Mouse (Mus musculus) erythroblast, embryonic 14.5 days (primary cell): ENCODE data around the gene Ccdc124. TPM values are rescaled to one million over a fixed set of nuclear protein-coding genes. Genes with fewer than 3 reads are reported as not detected.
"Not testable (repeated sequence)": the region's sequence is repeated elsewhere in the genome, so short reads cannot be mapped to it uniquely, and the experiment has no call there.

Experiments
- H3K27me3 ChIP-seq: 2 replicates; pipeline ENCODE4 v1.6.1; 2012; ENCODE audit warnings: inconsistent platforms; ENCODE audit not compliant: control insufficient read depth
- H3K36me3 ChIP-seq: 2 replicates; pipeline ENCODE4 v1.6.1; 2012; ENCODE audit warnings: mild to moderate bottlenecking, inconsistent platforms; ENCODE audit not compliant: control insufficient read depth
- H3K4me1 ChIP-seq: 2 replicates; pipeline ENCODE4 v1.6.1; 2012; ENCODE audit warnings: inconsistent platforms; ENCODE audit not compliant: control insufficient read depth
- H3K4me3 ChIP-seq: replicated peaks from 2 replicates; pipeline ENCODE3; 2012; ENCODE audit warnings: moderate library complexity, mild to moderate bottlenecking, inconsistent platforms
- H3K9me3 ChIP-seq: 2 replicates; pipeline ENCODE4 v1.6.1; 2012; ENCODE audit warnings: low read length, inconsistent platforms, mixed read lengths; ENCODE audit not compliant: control insufficient read depth
- GATA1 ChIP-seq: IDR thresholded peaks from 2 replicates; pipeline ENCODE4 v1.6.1; 2012; ENCODE audit warnings: low read length, inconsistent platforms, mixed read lengths
- TAL1 ChIP-seq: IDR thresholded peaks from 3 replicates; pipeline ENCODE4 v1.6.1; 2012; ENCODE audit warnings: low read length, inconsistent platforms, mixed read lengths
- polyA plus RNA-seq: library from polyadenylated mRNA; stranded (reverse); fragments of >175 nt; gene quantifications from 2 replicates; pipeline ENCODE4 v1.2.3, GENCODE M21; 2012

Gene Ccdc124
- polyA plus RNA-seq, 1 experiment, result 38.8 TPM

GRCm38 (mm10) chr8:70836666-70837065 lies 37.1 kb downstream of the Ccdc124 start:
- H3K36me3 ChIP-seq, result peaks cover 66% of the 10 kb centered on the region
- TF ChIP-seq TAL1 (no peak), GATA1 (no peak)
- no peaks in the 10 kb centered on the region for H3K9me3 ChIP-seq
- no peaks in the 10 kb centered on the region for H3K27me3 ChIP-seq
- H3K4me3 ChIP-seq, result peak overlapping the region; percentile 59
- H3K4me1 ChIP-seq, result peaks cover 86% of the 10 kb centered on the region

GRCm38 (mm10) chr8:70834071-70834470 lies 39.7 kb downstream of the Ccdc124 start:
- Histone ChIP-seq H3K36me3 (peaks cover 69% of the 10 kb centered on the region), H3K4me3 (no peak overlapping the region), H3K27me3 (no peaks in the 10 kb centered on the region; the same call in 1 of the 2 replicates), H3K9me3 (no peaks in the 10 kb centered on the region), H3K4me1 (peaks cover 72% of the 10 kb centered on the region)
- TF ChIP-seq TAL1 (no peak), GATA1 (no peak)

- no peaks in the 10 kb centered on the region for H3K9me3 ChIP-seq
- peaks cover 67% of the 10 kb centered on the region for H3K4me1 ChIP-seq
- H3K4me3 ChIP-seq, result no peak overlapping the region
- TF ChIP-seq TAL1 (no peak), GATA1 (no peak)
- H3K27me3 ChIP-seq, result no peaks in the 10 kb centered on the region; the same call in 1 of the 2 replicates
- H3K36me3 ChIP-seq, result peaks cover 64% of the 10 kb centered on the region
Measured at GRCm38 (mm10) chr8:70833520-70833919, 40.2 kb downstream of the Ccdc124 start.

GRCm38 (mm10) chr8:70833018-70833482 lies 40.7 kb downstream of the Ccdc124 start:
- Histone ChIP-seq H3K27me3 (no peaks in the 10 kb centered on the region; the same call in 1 of the 2 replicates), H3K4me3 (no peak overlapping the region), H3K9me3 (no peaks in the 10 kb centered on the region), H3K36me3 (peaks cover 62% of the 10 kb centered on the region), H3K4me1 (peaks cover 64% of the 10 kb centered on the region)
- TF ChIP-seq GATA1 (no peak), TAL1 (no peak)

GRCm38 (mm10) chr8:70832371-70832770 lies 41.4 kb downstream of the Ccdc124 start:
- peaks cover 60% of the 10 kb centered on the region for H3K4me1 ChIP-seq
- TF ChIP-seq TAL1 (no peak), GATA1 (no peak)
- H3K27me3 ChIP-seq, result no peaks in the 10 kb centered on the region; the same call in 1 of the 2 replicates
- H3K36me3 ChIP-seq, result peaks cover 56% of the 10 kb centered on the region
- H3K4me3 ChIP-seq, result no peak overlapping the region
- no peaks in the 10 kb centered on the region for H3K9me3 ChIP-seq

GRCm38 (mm10) chr8:70831517-70831916 lies 42.2 kb downstream of the Ccdc124 start:
- H3K36me3 ChIP-seq, result peaks cover 47% of the 10 kb centered on the region
- peaks cover 4% of the 10 kb centered on the region for H3K9me3 ChIP-seq
- peaks cover 52% of the 10 kb centered on the region for H3K4me1 ChIP-seq
- no peak overlapping the region for H3K4me3 ChIP-seq
- H3K27me3 ChIP-seq, result peaks cover 3% of the 10 kb centered on the region
- no peak for TF ChIP-seq GATA1
- TF ChIP-seq TAL1, result no peak

- Histone ChIP-seq H3K27me3 (peaks cover 15% of the 10 kb centered on the region), H3K9me3 (peaks cover 4% of the 10 kb centered on the region), H3K36me3 (peaks cover 10% of the 10 kb centered on the region), H3K4me1 (peaks cover 23% of the 10 kb centered on the region), H3K4me3 (no peak overlapping the region)
- TF ChIP-seq GATA1, result no peak
Measured at GRCm38 (mm10) chr8:70827796-70828195, 45.9 kb downstream of the Ccdc124 start.

GRCm38 (mm10) chr8:70827010-70827409 lies 46.7 kb downstream of the Ccdc124 start:
- peaks cover 5% of the 10 kb centered on the region for H3K36me3 ChIP-seq
- TF ChIP-seq GATA1, result no peak
- no peak for TF ChIP-seq TAL1
- no peak overlapping the region for H3K4me3 ChIP-seq
- H3K9me3 ChIP-seq, result peaks cover 4% of the 10 kb centered on the region
- H3K4me1 ChIP-seq, result peaks cover 21% of the 10 kb centered on the region
- peaks cover 15% of the 10 kb centered on the region for H3K27me3 ChIP-seq

GRCm38 (mm10) chr8:70825816-70826215 lies 47.9 kb downstream of the Ccdc124 start:
- H3K27me3 ChIP-seq, result peaks cover 15% of the 10 kb centered on the region
- peaks cover 28% of the 10 kb centered on the region for H3K4me1 ChIP-seq
- H3K9me3 ChIP-seq, result peaks cover 4% of the 10 kb centered on the region
- TF ChIP-seq TAL1 (no peak), GATA1 (no peak)
- no peaks in the 10 kb centered on the region for H3K36me3 ChIP-seq
- H3K4me3 ChIP-seq, result no peak overlapping the region

- Histone ChIP-seq H3K27me3 (peaks cover 24% of the 10 kb centered on the region), H3K36me3 (no peaks in the 10 kb centered on the region), H3K9me3 (peaks cover 6% of the 10 kb centered on the region), H3K4me3 (no peak overlapping the region), H3K4me1 (peaks cover 38% of the 10 kb centered on the region)
- no peak for TF ChIP-seq GATA1
- no peak for TF ChIP-seq TAL1
Measured at GRCm38 (mm10) chr8:70823802-70824201, 49.9 kb downstream of the Ccdc124 start.

- H3K36me3 ChIP-seq, H3K9me3 ChIP-seq, H3K4me3 ChIP-seq: not testable (repeated sequence)
- H3K4me1 ChIP-seq, result peaks cover 38% of the 10 kb centered on the region
- peaks cover 29% of the 10 kb centered on the region for H3K27me3 ChIP-seq
Measured at GRCm38 (mm10) chr8:70822594-70822993, 51.1 kb downstream of the Ccdc124 start.
